Mouse (Mus musculus) megakaryocyte, embryonic 14.5 days (primary cell): ENCODE results near the gene Vmn2r54.

Source experiments
- FLI1 ChIP-seq: IDR thresholded peaks from 2 replicates; pipeline ENCODE4 v1.6.1; 2012; ENCODE audit warnings: low read length, inconsistent platforms, mixed read lengths
- GATA1 ChIP-seq: IDR thresholded peaks from 3 replicates; pipeline ENCODE4 v1.6.1; 2012; ENCODE audit warnings: mixed read lengths, low read length, inconsistent platforms, borderline replicate concordance

- TF ChIP-seq GATA1: no peak
- no peak for TF ChIP-seq FLI1
Measured at GRCm38 (mm10) chr7:12608688-12609087, 31.4 kb downstream of the Vmn2r54 start, which contains the start of gene Vmn2r53.
